Mouse (Mus musculus): ENCODE measurements around the gene Pou2f1.

DNA sequence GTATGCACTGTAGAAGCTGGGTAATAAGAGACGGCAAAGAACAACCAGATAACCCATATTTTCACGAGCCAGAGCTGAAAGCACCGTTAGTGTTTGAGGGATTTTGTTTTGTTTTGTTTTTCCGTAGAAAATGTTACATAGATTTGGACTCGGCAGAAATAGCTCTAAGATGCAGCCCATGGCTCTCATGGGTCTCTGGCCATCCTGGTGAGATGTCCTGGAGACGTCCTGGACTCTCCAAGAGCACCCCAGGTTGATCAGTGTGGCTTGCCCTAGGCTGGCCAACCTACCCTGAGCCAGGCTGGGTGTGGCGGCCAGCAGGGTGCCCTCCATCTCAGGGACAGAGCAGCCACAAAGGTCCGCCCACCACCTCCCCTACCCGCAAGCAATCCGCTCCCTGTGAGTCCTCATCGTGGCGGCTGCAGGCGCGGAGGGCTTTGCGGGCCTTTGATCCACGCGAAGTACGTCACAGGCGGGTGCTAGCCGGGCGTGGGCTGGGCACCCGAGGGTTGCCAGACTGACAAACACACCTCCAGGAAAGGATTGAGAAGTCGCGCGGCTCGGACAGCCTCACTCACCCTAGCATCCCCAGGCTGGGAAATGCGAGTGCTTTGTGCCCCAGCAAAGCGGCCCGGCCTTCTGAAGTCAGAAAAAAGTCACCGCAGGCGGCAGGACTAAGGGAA is 161.8 kb downstream of the Pou2f1 start:
- TF ChIP-seq POLR2A (IDR thresholded peaks at IDR 0.05; ENCODE audit: low read depth, low read length): no peak
- TF ChIP-seq CTCF (IDR thresholded peaks at IDR 0.05; ENCODE audit: borderline replicate concordance, insufficient read depth, low read length): no peak

Measured in embryonic fibroblast, embryonic 13.5 days (primary cell).